In genomic region chr1:51849570-51850211, GRCm38 (mm10) we compare ENCODE assay signal across 9 mouse cellular contexts.
A peak's percentile ranks its signal among the peaks of the same experiment; 100 is the strongest.
DNase-seq lines count a peak whose midpoint lies in the region; ATAC-seq and TF ChIP-seq lines count a peak whose summit lies in the region.
"Had no signal": no experiment of that assay in that cellular context is flagged by ENCODE, and none has a peak within 500 bp of the region (broad histone marks: within the 10 kb centered on the region; RNA-seq: fewer than 3 reads in every experiment).

No protein-coding gene starts in this region.

- no peak overlapping the region for H3K27ac ChIP-seq in heart, embryonic 11.5 days (ENCODE audit: low read depth, low read length)
- H3K27ac ChIP-seq in midbrain, postnatal 0 days (ENCODE audit: low read depth, low read length), result no peak overlapping the region
- no peak overlapping the region for H3K27ac ChIP-seq in midbrain, embryonic 10.5 days (replicated peaks)

- H3K27me3 ChIP-seq in heart, embryonic 11.5 days (ENCODE audit: control insufficient read depth, insufficient read depth, low read length), result no peaks in the 10 kb centered on the region
- no peaks in the 10 kb centered on the region for H3K27me3 ChIP-seq in midbrain, postnatal 0 days (ENCODE audit: insufficient read depth, low read length)
- no peaks in the 10 kb centered on the region for H3K27me3 ChIP-seq in midbrain, embryonic 10.5 days (ENCODE audit: low read depth, poor library complexity, severe bottlenecking)

- no peaks in the 10 kb centered on the region for H3K9me3 ChIP-seq in heart, embryonic 11.5 days (replicated peaks; ENCODE audit: control insufficient read depth, low read length)
- H3K9me3 ChIP-seq in midbrain, postnatal 0 days (ENCODE audit: low read length), result no peaks in the 10 kb centered on the region
- H3K9me3 ChIP-seq in midbrain, embryonic 10.5 days (replicated peaks), result no peaks in the 10 kb centered on the region

- H3K4me2 ChIP-seq in heart, embryonic 11.5 days, result no peak overlapping the region
- H3K4me2 ChIP-seq in midbrain, postnatal 0 days (ENCODE audit: low read depth, low read length, poor library complexity, severe bottlenecking), result no peak overlapping the region

- no peaks in the 10 kb centered on the region for H3K36me3 ChIP-seq in heart, embryonic 11.5 days (ENCODE audit: control insufficient read depth, insufficient read depth, low read length)
- H3K36me3 ChIP-seq in midbrain, postnatal 0 days (ENCODE audit: insufficient read depth, low read length), result no peaks in the 10 kb centered on the region
- H3K36me3 ChIP-seq in midbrain, embryonic 10.5 days, result peaks cover 12% of the 10 kb centered on the region

- WGBS in heart, embryonic 11.5 days (ENCODE audit: insufficient replicate concordance), result 68% methylated on average over 8 of the region's 8 CpGs
- WGBS in midbrain, postnatal 0 days, result 58% methylated on average over 8 of the region's 8 CpGs
- WGBS in midbrain, embryonic 10.5 days, result 89% methylated on average over 8 of the region's 8 CpGs

- H3K4me1 ChIP-seq in heart, embryonic 11.5 days (ENCODE audit: control insufficient read depth, insufficient read depth, low read length), result peaks cover 4% of the 10 kb centered on the region; the same call in 1 of the 2 replicates
- no peaks in the 10 kb centered on the region for H3K4me1 ChIP-seq in midbrain, postnatal 0 days (ENCODE audit: insufficient read depth, low read length)
- H3K4me1 ChIP-seq in midbrain, embryonic 10.5 days, result 0 out of 2 replicates have a peak, but pooled peaks cover 3% of the 10 kb centered on the region

- no peak for ATAC-seq in heart, embryonic 11.5 days (replicated peaks; ENCODE audit: insufficient number of reproducible peaks, low FRiP score, low TSS enrichment)
- ATAC-seq in midbrain, postnatal 0 days (ENCODE audit: low FRiP score), result no peak

- TF ChIP-seq CTCF in midbrain, postnatal 0 days (IDR thresholded peaks at IDR 0.05), result no peak

- H3K4me3 ChIP-seq in heart, embryonic 11.5 days (ENCODE audit: low read depth, low read length), result no peak overlapping the region
- no peak overlapping the region for H3K4me3 ChIP-seq in midbrain, postnatal 0 days (ENCODE audit: low read depth, low read length)
- no peak overlapping the region for H3K4me3 ChIP-seq in midbrain, embryonic 10.5 days

- DNase-seq in heart, adult 11 months, result peak; percentile 51
- DNase-seq in midbrain, postnatal 0 days (ENCODE audit: low spot score), result peak; percentile 21
- no peak for DNase-seq in midbrain, embryonic 10.5 days (ENCODE audit: low spot score)
- DNase-seq in kidney, postnatal 10 days, result peak; percentile 49
- peak; percentile 53 for DNase-seq in yolk sac, embryonic 10.5 days (ENCODE audit: low spot score)
- no peak for DNase-seq in retina, postnatal 1 day
- DNase-seq in layer of hippocampus, postnatal 10 days (ENCODE audit: low spot score in 2 of 2), result no peak
- DNase-seq: gastrocnemius, postnatal 25 days had no signal

- no peak overlapping the region for H3K9ac ChIP-seq in heart, embryonic 11.5 days (ENCODE audit: low read depth, low read length)
- H3K9ac ChIP-seq in midbrain, postnatal 0 days (replicated peaks; ENCODE audit: low read length, poor library complexity, severe bottlenecking), result no peak overlapping the region

Comparison
In these comparisons a context has a peak if more than half of its experiments do, and no peak if none do; other contexts are left out.
1. DNase-seq: peak in heart, adult 11 months (single experiment), midbrain, postnatal 0 days (single experiment), kidney, postnatal 10 days (single experiment) and yolk sac, embryonic 10.5 days (single experiment); none in midbrain, embryonic 10.5 days (single experiment), retina, postnatal 1 day (single experiment) and layer of hippocampus, postnatal 10 days (0 of 2).